Mouse (Mus musculus) intestine, embryonic 15.5 days (tissue): ENCODE measurements at regions not wholly inside any gene's neighbourhood (a gene's known extent, or its start where the extent isn't known, plus 50 kb on each side); places are given as distances from the start of the nearest gene placed in this dataset.

Source experiments
- ATAC-seq: fragments of 200-750 bp; cut with Nextera tagmentation; 2 replicates; pipeline ENCODE4 v1.8.0; 2017; ENCODE audit warnings: moderate TSS enrichment, moderate library complexity
- H3K27ac ChIP-seq: fragments of 300-500 bp; sonication (generic); 2 replicates; pipeline ENCODE4 v1.5.1; 2015; ENCODE audit warnings: mild to moderate bottlenecking, inconsistent platforms
- H3K27me3 ChIP-seq: fragments of 300-500 bp; sonication (generic); replicated peaks from 2 replicates; pipeline ENCODE4 v1.6.1; 2015; ENCODE audit warnings: inconsistent platforms
- H3K36me3 ChIP-seq: fragments of 300-500 bp; sonication (generic); 2 replicates; pipeline ENCODE4 v1.6.1; 2015; ENCODE audit warnings: inconsistent platforms
- H3K4me1 ChIP-seq: fragments of 300-500 bp; sonication (generic); replicated peaks from 2 replicates; pipeline ENCODE4 v1.6.1; 2015; ENCODE audit warnings: inconsistent platforms
- H3K4me2 ChIP-seq: fragments of 300-500 bp; sonication (generic); replicated peaks from 2 replicates; pipeline ENCODE4 v1.6.1; 2015; ENCODE audit warnings: mild to moderate bottlenecking, inconsistent platforms
- H3K4me3 ChIP-seq: fragments of 300-500 bp; sonication (generic); replicated peaks from 2 replicates; pipeline ENCODE4 v1.5.1; 2015; ENCODE audit warnings: inconsistent platforms
- H3K9ac ChIP-seq: fragments of 300-500 bp; sonication (generic); 2 replicates; pipeline ENCODE4 v1.6.1; 2015; ENCODE audit warnings: inconsistent platforms
- H3K9me3 ChIP-seq: fragments of 300-500 bp; sonication (generic); 2 replicates; pipeline ENCODE4 v1.6.1; 2016; ENCODE audit warnings: inconsistent platforms
- WGBS: fragments of 180-500 bp; shearing (Covaris S2); methylation state at CpG from one replicate; pipeline ENCODE4 v1.1.7; 2015; 5-methylcytosine and 5-hydroxymethylcytosine counted together

DNA sequence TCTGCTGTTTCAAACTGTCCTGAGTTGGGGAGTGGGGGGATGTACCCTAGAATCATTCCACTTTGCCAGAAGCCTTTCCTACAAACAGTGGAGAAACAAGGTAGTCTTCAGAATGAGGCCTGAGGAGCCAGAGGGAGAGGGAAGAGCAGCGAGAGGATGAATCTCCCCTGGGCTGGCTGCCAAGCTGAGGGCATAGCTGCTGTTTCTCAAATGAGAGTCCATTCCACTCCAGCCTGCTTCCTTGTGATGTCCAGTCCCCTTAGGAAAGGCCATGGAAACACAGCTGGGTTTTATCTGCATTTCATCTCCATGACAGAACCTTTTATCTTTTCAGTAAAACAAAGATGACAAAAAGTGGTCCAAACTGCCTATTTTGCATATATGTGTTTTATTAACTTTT, 164.2 kb upstream of the Klf4 start:
- Histone ChIP-seq H3K27ac (no peak overlapping the region), H3K36me3 (no peaks in the 10 kb centered on the region), H3K4me1 (0 out of 2 replicates have a peak, but pooled peaks cover 2% of the 10 kb centered on the region), H3K9ac (no peak overlapping the region), H3K9me3 (no peaks in the 10 kb centered on the region), H3K4me2 (no peak overlapping the region), H3K4me3 (no peak overlapping the region), H3K27me3 (no peaks in the 10 kb centered on the region)
- ATAC-seq: no peak
- WGBS: 16% methylated on average over 1 of the region's 1 CpGs

GRCm38 (mm10) chr4:55695246-55695645, 163.0 kb upstream of the Klf4 start:
- no peaks in the 10 kb centered on the region for H3K36me3 ChIP-seq
- no peak overlapping the region for H3K4me2 ChIP-seq
- ATAC-seq: no peak
- no peak overlapping the region for H3K4me3 ChIP-seq
- WGBS: 92% methylated on average over 1 of the region's 1 CpGs
- H3K9ac ChIP-seq: no peak overlapping the region
- H3K9me3 ChIP-seq: no peaks in the 10 kb centered on the region
- H3K27me3 ChIP-seq: no peaks in the 10 kb centered on the region
- 0 out of 2 replicates have a peak, but pooled peaks cover 2% of the 10 kb centered on the region for H3K4me1 ChIP-seq
- no peak overlapping the region for H3K27ac ChIP-seq

DNA sequence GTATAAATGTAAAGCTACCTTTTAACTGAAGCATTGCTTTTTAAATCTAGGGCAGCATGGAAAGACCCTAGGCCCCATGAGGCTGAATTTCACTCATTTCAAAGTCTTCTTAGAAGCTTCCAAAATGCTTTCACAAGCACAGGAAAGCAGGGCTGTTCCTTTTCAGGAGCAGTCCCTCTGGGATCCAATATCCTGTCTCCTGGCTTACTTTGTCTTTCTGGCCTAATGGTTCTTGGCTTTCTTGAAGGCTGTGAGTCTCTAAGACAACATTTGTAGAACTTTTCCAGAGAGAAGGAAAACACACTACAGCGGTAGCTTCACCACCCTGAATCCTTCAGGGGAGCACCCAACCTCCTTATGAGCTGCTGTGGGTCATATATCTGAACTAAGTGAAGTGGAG, 157.2 kb upstream of the Klf4 start:
- no peak for ATAC-seq
- no peak overlapping the region for H3K27ac ChIP-seq
- no peaks in the 10 kb centered on the region for H3K36me3 ChIP-seq
- 75% methylated on average over 1 of the region's 1 CpGs for WGBS
- no peak overlapping the region for H3K4me3 ChIP-seq
- H3K4me1 ChIP-seq: no peaks in the 10 kb centered on the region
- no peaks in the 10 kb centered on the region for H3K27me3 ChIP-seq
- H3K9me3 ChIP-seq: no peaks in the 10 kb centered on the region
- H3K9ac ChIP-seq: no peak overlapping the region
- H3K4me2 ChIP-seq: no peak overlapping the region

GRCm38 (mm10) chr4:55686771-55687170, 154.5 kb upstream of the Klf4 start:
- Histone ChIP-seq H3K27ac (no peak overlapping the region), H3K4me2 (no peak overlapping the region), H3K9me3 (no peaks in the 10 kb centered on the region), H3K9ac (no peak overlapping the region), H3K4me3 (no peak overlapping the region), H3K4me1 (no peaks in the 10 kb centered on the region), H3K27me3 (no peaks in the 10 kb centered on the region), H3K36me3 (no peaks in the 10 kb centered on the region)
- ATAC-seq: no peak
- 96% methylated on average over 3 of the region's 3 CpGs for WGBS

GRCm38 (mm10) chr4:55672288-55672687, 140.0 kb upstream of the Klf4 start:
- H3K27ac ChIP-seq: no peak overlapping the region
- H3K36me3 ChIP-seq: no peaks in the 10 kb centered on the region
- H3K27me3 ChIP-seq: no peaks in the 10 kb centered on the region
- no peak for ATAC-seq
- H3K4me3 ChIP-seq: no peak overlapping the region
- H3K9ac ChIP-seq: no peak overlapping the region
- 70% methylated on average over 6 of the region's 6 CpGs for WGBS
- no peaks in the 10 kb centered on the region for H3K4me1 ChIP-seq
- no peaks in the 10 kb centered on the region for H3K9me3 ChIP-seq
- no peak overlapping the region for H3K4me2 ChIP-seq

DNA sequence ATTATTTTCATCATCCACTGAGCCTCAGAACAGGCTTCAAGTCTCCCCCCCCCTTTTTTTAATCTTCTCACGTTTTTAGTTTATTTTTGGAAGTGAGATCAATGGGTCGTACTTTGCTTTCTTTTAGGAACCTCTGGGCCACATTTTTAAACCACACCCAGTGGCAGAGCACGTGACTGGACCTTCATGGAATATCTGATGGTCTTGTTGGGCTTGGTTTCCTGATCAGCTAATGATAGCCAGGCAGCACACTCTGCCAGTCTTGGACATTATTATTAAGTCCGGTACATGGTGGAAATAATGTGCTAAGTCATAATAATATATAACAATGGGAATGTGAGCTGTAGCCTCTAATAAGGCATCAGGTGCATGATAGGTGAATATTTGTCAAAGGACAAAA, 138.0 kb upstream of the Klf4 start:
- 70% methylated on average over 4 of the region's 4 CpGs for WGBS
- H3K27ac ChIP-seq: no peak overlapping the region
- no peaks in the 10 kb centered on the region for H3K27me3 ChIP-seq
- no peaks in the 10 kb centered on the region for H3K4me1 ChIP-seq
- H3K36me3 ChIP-seq: no peaks in the 10 kb centered on the region
- H3K4me2 ChIP-seq: no peak overlapping the region
- H3K9me3 ChIP-seq: no peaks in the 10 kb centered on the region
- ATAC-seq: no peak
- H3K9ac ChIP-seq: no peak overlapping the region
- H3K4me3 ChIP-seq: no peak overlapping the region

- H3K4me3 ChIP-seq: no peak overlapping the region
- H3K36me3 ChIP-seq: no peaks in the 10 kb centered on the region
- H3K27ac ChIP-seq: no peak overlapping the region
- H3K4me1 ChIP-seq: no peaks in the 10 kb centered on the region
- ATAC-seq: no peak
- 77% methylated on average over 4 of the region's 4 CpGs for WGBS
- H3K27me3 ChIP-seq: no peaks in the 10 kb centered on the region
- no peak overlapping the region for H3K9ac ChIP-seq
- H3K9me3 ChIP-seq: no peaks in the 10 kb centered on the region
- H3K4me2 ChIP-seq: no peak overlapping the region
These were observed 132.6 kb upstream of the Klf4 start for GRCm38 (mm10) chr4:55664822-55665221.

- H3K9me3 ChIP-seq: no peaks in the 10 kb centered on the region
- no peak for ATAC-seq
- no peaks in the 10 kb centered on the region for H3K4me1 ChIP-seq
- no peaks in the 10 kb centered on the region for H3K36me3 ChIP-seq
- no peak overlapping the region for H3K4me2 ChIP-seq
- no peak overlapping the region for H3K4me3 ChIP-seq
- 33% methylated on average over 5 of the region's 5 CpGs for WGBS
- H3K27me3 ChIP-seq: no peaks in the 10 kb centered on the region
- H3K27ac ChIP-seq: no peak overlapping the region
- no peak overlapping the region for H3K9ac ChIP-seq
These were observed 131.6 kb upstream of the Klf4 start for GRCm38 (mm10) chr4:55663856-55664255.

DNA sequence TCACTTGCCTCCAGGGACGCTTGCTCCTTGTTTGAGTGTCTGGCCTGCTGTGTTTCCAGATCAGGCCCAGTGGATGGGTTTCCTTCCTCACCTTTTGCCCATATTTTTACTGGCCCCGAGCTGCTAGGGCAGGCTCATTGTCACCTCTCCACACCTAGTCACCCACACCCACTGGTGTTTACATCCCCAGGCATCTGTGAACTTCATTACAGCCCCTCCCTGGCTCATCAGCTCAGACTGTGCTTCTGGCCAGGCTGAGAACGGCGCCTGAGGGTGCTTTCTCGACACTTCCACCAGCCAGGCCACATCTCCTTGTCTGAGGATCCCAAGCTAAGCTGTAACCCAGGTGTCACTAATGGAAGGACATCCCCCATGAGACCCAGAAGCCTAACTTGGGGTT, 129.8 kb upstream of the Klf4 start:
- Histone ChIP-seq H3K4me2 (no peak overlapping the region), H3K36me3 (no peaks in the 10 kb centered on the region), H3K9ac (no peak overlapping the region), H3K4me3 (no peak overlapping the region), H3K4me1 (no peaks in the 10 kb centered on the region), H3K27ac (no peak overlapping the region), H3K9me3 (no peaks in the 10 kb centered on the region), H3K27me3 (no peaks in the 10 kb centered on the region)
- ATAC-seq: no peak
- WGBS: 60% methylated on average over 5 of the region's 5 CpGs

- H3K4me1 ChIP-seq: no peaks in the 10 kb centered on the region
- H3K27ac ChIP-seq: no peak overlapping the region
- no peak overlapping the region for H3K9ac ChIP-seq
- WGBS: 94% methylated on average over 6 of the region's 6 CpGs
- H3K36me3 ChIP-seq: no peaks in the 10 kb centered on the region
- H3K4me2 ChIP-seq: no peak overlapping the region
- ATAC-seq: no peak
- H3K27me3 ChIP-seq: 0 out of 2 replicates have a peak, but pooled peaks cover 3% of the 10 kb centered on the region
- H3K9me3 ChIP-seq: no peaks in the 10 kb centered on the region
- H3K4me3 ChIP-seq: no peak overlapping the region
These were observed 126.6 kb upstream of the Klf4 start for GRCm38 (mm10) chr4:55658904-55659303.

DNA sequence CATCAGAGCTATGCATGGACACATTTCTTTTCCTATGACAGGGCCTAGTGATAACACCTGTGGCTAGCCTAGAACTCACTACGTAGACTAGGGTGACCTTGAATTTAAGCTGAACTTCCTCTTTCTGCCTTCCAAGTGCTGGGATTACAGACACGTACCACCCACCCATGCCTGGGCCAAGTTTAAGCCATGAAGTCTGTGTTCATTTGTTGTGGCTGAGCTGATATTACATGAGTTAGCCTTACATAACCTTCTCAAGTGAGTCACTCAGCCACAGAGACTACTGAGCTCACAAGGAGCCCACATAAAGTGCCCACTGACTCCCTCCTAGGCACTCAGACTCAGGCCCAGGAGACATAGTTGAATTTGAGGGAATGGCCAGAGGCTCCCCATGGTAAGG, 123.1 kb upstream of the Klf4 start:
- Histone ChIP-seq H3K36me3 (no peaks in the 10 kb centered on the region), H3K4me2 (no peak overlapping the region), H3K9me3 (no peaks in the 10 kb centered on the region), H3K9ac (no peak overlapping the region), H3K4me1 (peaks cover 7% of the 10 kb centered on the region), H3K4me3 (no peak overlapping the region), H3K27ac (no peak overlapping the region), H3K27me3 (0 out of 2 replicates have a peak, but pooled peaks cover 6% of the 10 kb centered on the region)
- 81% methylated on average over 2 of the region's 2 CpGs for WGBS
- no peak for ATAC-seq

DNA sequence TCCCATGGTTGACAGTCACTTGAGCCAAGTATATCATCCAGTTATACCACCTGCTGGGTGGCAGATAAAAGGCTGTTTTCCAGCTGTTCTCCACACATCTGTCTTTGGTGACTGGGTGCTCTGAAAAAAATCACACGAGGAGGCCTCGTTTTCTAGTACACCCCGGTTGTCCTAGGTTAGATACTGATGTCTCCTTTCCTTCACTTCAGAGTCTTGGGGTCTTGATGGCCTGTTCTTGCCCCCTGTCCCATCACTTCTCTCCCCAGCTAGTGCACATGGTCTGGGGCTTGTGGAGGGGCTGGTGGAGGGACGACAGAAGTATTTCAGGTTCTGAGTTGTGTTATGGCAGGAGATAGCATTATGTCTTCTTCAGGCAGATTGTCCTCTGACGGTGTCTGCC, 120.4 kb upstream of the Klf4 start:
- Histone ChIP-seq H3K9ac (no peak overlapping the region), H3K36me3 (no peaks in the 10 kb centered on the region), H3K4me1 (peaks cover 10% of the 10 kb centered on the region), H3K4me2 (peak overlapping the region; percentile 87; the same call in 1 of the 2 replicates), H3K27ac (no peak overlapping the region), H3K27me3 (peaks cover 8% of the 10 kb centered on the region; the same call in 1 of the 2 replicates), H3K4me3 (no peak overlapping the region), H3K9me3 (no peaks in the 10 kb centered on the region)
- 80% methylated on average over 5 of the region's 5 CpGs for WGBS
- ATAC-seq: no peak

- Histone ChIP-seq H3K4me3 (peak overlapping the region; percentile 55), H3K9me3 (no peaks in the 10 kb centered on the region), H3K4me1 (peaks cover 10% of the 10 kb centered on the region), H3K4me2 (peak overlapping the region; percentile 87), H3K36me3 (no peaks in the 10 kb centered on the region), H3K27ac (peak overlapping the region; percentile 95), H3K27me3 (peaks cover 8% of the 10 kb centered on the region; the same call in 1 of the 2 replicates), H3K9ac (peak overlapping the region; percentile 58; the same call in 1 of the 2 replicates)
- no peak; the same call in 1 of the 2 replicates for ATAC-seq
- WGBS: 11% methylated on average over 12 of the region's 12 CpGs
These were observed 119.6 kb upstream of the Klf4 start for GRCm38 (mm10) chr4:55651811-55652410.
